Mouse (Mus musculus): ENCODE measurements around the gene Map10.

The Map10 gene

DNA sequence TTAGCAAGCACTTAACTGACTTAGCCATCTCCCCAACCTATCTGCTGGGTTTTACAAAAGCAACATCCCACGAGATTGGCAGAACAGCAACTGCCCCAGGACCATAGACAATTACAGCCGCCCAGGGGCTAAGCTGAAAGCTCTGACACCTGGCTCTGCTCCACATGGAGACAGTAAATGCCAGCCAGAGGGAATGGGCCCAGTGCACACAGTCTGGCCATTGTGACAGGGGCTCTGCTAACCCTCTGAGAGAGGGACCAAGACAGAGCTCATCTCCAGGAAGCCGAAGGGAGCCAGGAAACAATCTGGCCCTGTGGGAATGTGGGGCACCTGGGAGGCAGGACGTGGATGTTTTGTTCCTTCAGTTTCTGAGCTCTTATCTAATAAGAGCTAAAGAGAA is 46.6 kb downstream of the Map10 start:
- DNase-seq (ENCODE audit: low spot score): no peak

DNA sequence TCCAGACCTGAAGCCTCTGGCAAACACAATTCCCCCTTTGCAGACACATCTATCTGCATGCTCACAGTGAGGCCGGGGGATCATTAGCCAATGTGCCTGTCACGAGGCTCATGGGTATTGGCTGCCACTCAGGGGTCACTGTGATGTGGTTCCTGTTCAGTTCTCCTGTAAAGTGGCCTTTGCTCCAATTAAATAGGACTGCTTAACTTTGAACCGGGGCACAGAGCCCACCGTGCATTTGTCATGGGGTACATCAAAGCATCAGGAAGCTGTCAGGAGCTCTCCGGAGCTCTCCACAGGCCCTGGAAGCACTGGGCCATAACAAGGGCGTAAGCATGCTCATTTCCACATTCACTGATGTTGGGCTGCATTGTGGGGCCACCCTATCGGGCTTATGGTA is 47.0 kb downstream of the Map10 start:
- no peak for DNase-seq (ENCODE audit: low spot score)

DNA sequence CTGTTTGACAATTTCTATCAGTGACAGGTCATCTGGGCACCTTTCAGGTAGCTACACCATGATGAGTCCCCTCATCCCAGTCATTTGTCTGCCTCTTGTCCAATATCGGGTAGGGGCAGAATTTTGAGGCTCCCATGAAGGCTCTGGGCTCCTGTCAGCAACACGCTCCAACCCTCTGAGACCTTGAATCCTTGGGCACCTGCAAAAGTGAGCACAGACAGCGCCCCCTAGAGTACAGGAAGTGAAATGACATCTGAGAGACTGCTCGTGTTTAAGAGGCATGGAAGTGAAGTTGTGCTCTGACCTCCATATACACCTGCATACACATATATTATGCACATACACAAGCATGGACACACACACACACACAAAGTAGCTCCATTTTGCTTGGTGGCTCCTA is 49.3 kb downstream of the Map10 start:
- no peak for DNase-seq (ENCODE audit: low spot score)

DNA sequence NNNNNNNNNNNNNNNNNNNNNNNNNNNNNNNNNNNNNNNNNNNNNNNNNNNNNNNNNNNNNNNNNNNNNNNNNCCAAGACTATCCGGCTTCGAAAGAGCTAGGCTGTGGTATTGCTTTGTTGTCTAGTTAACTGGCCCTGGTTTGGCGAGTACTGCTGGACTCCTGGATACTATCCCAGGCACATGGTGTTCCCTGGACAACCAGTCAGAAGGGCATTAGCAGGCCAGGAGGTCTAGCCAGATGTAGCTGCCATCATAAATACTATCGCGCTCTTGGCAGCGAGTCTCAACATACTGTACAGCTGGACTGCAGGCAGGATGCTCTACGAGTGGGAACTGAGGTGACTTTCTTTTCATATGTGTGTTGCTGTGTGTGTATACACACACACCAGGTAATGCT is 53.1 kb downstream of the Map10 start:
- DNase-seq (ENCODE audit: low spot score): no peak

Data from yolk sac, embryonic 10.5 days (tissue).